Mouse (Mus musculus): ENCODE data around the gene Ankrd65. TPM values are rescaled to one million over a fixed set of nuclear protein-coding genes. Genes with fewer than 3 reads are reported as not detected.

The Ankrd65 gene
- polyA plus RNA-seq, 1 experiment from 2014 or later: not detected

DNA sequence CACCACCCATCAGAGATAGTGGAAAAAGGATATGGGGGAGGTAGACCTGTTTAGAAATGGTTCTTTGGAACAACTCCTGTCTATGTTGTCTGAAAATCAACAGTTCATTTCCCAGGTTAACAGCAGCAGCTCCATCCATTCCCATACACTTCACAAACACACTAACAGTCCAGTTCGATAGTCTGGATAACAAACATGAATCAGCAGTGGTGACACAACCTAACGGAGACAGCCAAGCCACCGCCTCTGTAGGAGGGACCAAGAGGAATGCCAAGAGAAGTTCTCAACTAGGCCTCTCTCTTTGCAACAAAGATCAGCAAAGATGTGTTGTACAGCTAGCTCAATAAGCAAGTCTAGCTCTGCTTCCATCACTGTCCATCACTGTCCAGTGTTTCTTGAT is 27.9 kb upstream of the Ankrd65 start:
- Histone ChIP-seq H3K4me1 (peaks cover 32% of the 10 kb centered on the region), H3K9me3 (no peaks in the 10 kb centered on the region), H3K27me3 (no peaks in the 10 kb centered on the region), H3K9ac (no peak overlapping the region), H3K27ac (no peak overlapping the region), H3K4me3 (replicated peaks) (no peak overlapping the region), H3K4me2 (no peak overlapping the region), H3K36me3 (replicated peaks) (peaks cover 1% of the 10 kb centered on the region; the same call in 1 of the 2 replicates)
- 94% methylated on average over 3 of the region's 3 CpGs for WGBS
- no peak for ATAC-seq (ENCODE audit: low FRiP score)

DNA sequence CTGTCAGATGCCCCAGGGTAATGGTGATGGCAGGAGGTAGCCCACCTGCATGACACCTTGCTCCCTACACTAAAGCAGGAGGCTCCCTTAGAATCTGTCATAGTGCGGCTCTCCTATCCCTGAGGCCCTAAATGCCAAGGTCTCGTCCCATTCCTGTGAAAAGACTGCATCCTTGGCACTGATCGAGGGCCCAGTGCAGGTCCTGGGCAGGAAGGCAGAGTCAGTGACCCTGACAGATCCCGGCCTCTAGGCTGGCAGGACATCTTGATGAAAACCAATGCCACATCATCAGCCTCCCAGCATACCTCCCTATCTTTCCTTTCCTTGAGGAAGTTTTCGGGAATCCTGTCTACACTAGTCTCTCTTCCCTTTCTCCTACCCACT is 20.8 kb upstream of the Ankrd65 start:
- H3K27me3 ChIP-seq: peaks cover 40% of the 10 kb centered on the region
- H3K4me3 ChIP-seq (replicated peaks): peak overlapping the region; percentile 54
- peaks cover 22% of the 10 kb centered on the region for H3K4me1 ChIP-seq
- peak overlapping the region; percentile 75 for H3K9ac ChIP-seq
- no peaks in the 10 kb centered on the region for H3K9me3 ChIP-seq
- H3K27ac ChIP-seq: 0 out of 2 replicates have a peak overlapping the region, but pooled peaks have one; percentile 50
- H3K36me3 ChIP-seq (replicated peaks): no peaks in the 10 kb centered on the region
- H3K4me2 ChIP-seq: peak overlapping the region; percentile 79
- no peak for ATAC-seq (ENCODE audit: low FRiP score)
- WGBS: 60% methylated on average over 5 of the region's 5 CpGs

GRCm38 (mm10) chr4:155769880-155770512 is 20.2 kb upstream of the Ankrd65 start:
- peak overlapping the region; percentile 54 for H3K4me3 ChIP-seq (replicated peaks)

DNA sequence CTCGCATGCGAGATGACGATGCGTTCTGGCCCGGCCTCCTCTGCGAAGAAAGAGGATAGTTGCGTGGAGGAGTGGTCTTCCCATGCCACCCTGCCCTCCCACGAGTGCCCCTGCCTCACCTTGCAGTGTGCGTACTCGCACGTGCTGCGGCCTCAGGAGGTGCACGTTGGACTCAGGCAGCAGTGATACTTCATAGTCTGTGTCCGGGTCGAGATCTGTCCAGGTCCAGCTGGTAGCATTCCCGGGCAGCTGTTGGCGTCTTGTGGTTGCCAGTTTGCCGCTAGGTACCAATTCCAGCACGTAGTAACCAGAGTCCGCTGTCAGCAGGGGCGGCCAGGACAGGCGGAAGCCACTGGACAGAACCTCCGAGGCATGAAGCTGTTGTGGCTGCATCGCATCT is 19.6 kb upstream of the Ankrd65 start:
- Histone ChIP-seq H3K27ac (no peak overlapping the region), H3K4me3 (replicated peaks) (peak overlapping the region; percentile 54), H3K4me2 (peak overlapping the region; percentile 79), H3K36me3 (replicated peaks) (no peaks in the 10 kb centered on the region), H3K9ac (peak overlapping the region; percentile 75), H3K9me3 (no peaks in the 10 kb centered on the region), H3K27me3 (peaks cover 51% of the 10 kb centered on the region), H3K4me1 (peaks cover 25% of the 10 kb centered on the region)
- no peak; the same call in 1 of the 2 replicates for ATAC-seq (ENCODE audit: low FRiP score)
- 43% methylated on average over 24 of the region's 24 CpGs for WGBS

More at GRCm38 (mm10) chr4:155769880-155770512, 20.2 kb upstream of the Ankrd65 start:
- Histone ChIP-seq H3K9me3 (no peaks in the 10 kb centered on the region), H3K27ac (peak overlapping the region; percentile 50), H3K4me2 (peak overlapping the region; percentile 79), H3K9ac (peak overlapping the region; percentile 75), H3K36me3 (replicated peaks) (no peaks in the 10 kb centered on the region), H3K4me1 (peaks cover 25% of the 10 kb centered on the region), H3K27me3 (peaks cover 45% of the 10 kb centered on the region)
- peak; percentile 92 for ATAC-seq (ENCODE audit: low FRiP score)
- WGBS: under 1% methylated on average over 39 of the region's 39 CpGs

DNA sequence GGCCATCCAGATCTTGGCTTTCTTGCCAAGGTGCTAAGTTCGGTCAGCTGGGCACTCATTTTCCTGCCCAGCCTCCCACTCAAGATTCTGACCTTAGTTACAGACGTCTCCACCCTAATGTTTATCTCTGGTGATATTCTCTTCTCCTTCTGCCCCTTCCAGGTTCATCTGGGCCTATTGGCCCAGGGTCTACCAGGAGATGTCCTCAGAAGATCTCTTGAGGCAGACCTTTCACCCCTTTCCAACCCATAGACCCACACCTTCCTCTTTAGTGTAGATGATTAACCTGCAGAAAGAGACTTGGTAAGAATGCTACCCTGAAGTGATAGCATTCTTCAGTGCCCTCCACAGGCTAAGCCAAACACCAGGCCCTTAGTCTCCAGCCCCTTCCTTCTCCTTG is 18.5 kb upstream of the Ankrd65 start:
- no peak for ATAC-seq (ENCODE audit: low FRiP score)
- Histone ChIP-seq H3K4me2 (no peak overlapping the region), H3K4me1 (peaks cover 25% of the 10 kb centered on the region), H3K27ac (no peak overlapping the region), H3K36me3 (replicated peaks) (no peaks in the 10 kb centered on the region), H3K27me3 (peaks cover 60% of the 10 kb centered on the region), H3K4me3 (replicated peaks) (no peak overlapping the region), H3K9ac (no peak overlapping the region), H3K9me3 (no peaks in the 10 kb centered on the region)
- 82% methylated on average over 2 of the region's 2 CpGs for WGBS

- no peak overlapping the region for H3K4me2 ChIP-seq
Measured at GRCm38 (mm10) chr4:155772786-155773185, 17.5 kb upstream of the Ankrd65 start.

DNA sequence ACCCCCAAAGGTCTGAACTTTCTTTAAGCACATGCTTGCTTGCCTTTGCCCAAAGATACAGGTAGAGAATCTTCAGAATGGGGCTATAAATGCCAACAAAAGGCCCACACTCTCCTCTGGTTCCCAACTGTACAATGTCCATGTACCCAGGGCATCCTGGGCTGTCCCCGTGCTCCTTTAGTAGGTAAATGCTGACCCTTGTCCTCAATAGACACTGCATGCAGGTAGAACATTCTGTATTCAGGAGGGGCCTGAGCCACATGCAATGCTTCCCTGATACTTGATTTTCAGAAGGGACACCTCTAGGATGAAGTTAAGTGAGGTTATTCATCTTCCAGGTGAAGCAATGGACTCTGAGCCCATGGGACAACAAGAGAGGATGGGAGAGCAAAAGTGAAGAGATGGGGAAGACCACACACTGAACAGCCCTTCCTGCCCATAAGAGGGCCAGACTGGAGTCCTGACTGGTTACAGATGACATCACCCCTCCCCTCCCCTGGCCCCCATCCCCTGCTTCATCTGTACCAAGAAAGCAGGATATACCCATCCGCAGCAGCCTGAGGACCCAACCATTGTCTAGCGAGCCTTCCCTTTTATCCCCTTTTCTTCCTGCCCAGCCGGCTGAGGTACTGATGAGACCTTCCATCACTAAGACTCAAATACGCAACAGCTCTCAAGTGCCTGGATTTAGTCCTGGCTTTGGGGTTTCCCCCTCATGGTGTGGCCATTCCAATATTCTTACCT is 16.7 kb upstream of the Ankrd65 start:
- ATAC-seq (ENCODE audit: low FRiP score): no peak
- Histone ChIP-seq H3K4me1 (peaks cover 25% of the 10 kb centered on the region), H3K4me2 (peak overlapping the region; percentile 60), H3K4me3 (replicated peaks) (peak overlapping the region; percentile 34), H3K9me3 (no peaks in the 10 kb centered on the region), H3K27me3 (peaks cover 63% of the 10 kb centered on the region), H3K27ac (no peak overlapping the region), H3K9ac (0 out of 2 replicates have a peak overlapping the region, but pooled peaks have one; percentile 33), H3K36me3 (replicated peaks) (no peaks in the 10 kb centered on the region)
- WGBS: 39% methylated on average over 5 of the region's 5 CpGs

More at GRCm38 (mm10) chr4:155772786-155773185, 17.5 kb upstream of the Ankrd65 start:
- Histone ChIP-seq H3K27ac (no peak overlapping the region), H3K27me3 (peaks cover 63% of the 10 kb centered on the region), H3K9ac (peak overlapping the region; percentile 29), H3K4me3 (replicated peaks) (no peak overlapping the region), H3K9me3 (no peaks in the 10 kb centered on the region), H3K36me3 (replicated peaks) (no peaks in the 10 kb centered on the region), H3K4me1 (peaks cover 25% of the 10 kb centered on the region)
- ATAC-seq (ENCODE audit: low FRiP score): no peak
- WGBS: 89% methylated on average over 13 of the region's 13 CpGs

DNA sequence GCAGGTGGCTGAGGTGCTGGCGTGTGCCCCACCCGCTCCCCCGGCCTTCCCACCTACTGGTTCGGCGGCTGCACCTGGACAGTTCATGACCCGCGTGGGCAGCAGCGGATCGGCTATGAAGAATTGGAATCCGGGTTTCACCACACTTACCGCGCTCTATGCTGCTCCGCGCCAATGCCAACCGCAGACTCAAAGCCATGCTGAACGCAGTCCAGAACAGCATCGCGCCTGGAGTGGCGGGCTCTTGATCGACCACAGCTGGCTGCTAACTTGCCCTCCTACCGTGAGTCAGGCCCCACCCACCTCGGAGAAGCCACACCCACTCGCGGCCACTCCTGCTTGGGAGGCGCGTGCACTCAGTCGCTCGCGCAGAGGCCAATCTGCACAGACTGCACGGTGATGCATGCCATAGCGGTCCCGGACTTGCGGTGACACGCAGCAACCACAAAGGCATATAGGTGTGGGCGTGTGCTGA is 15.9 kb upstream of the Ankrd65 start, which contains the start of gene Vwa1:
Vwa1 (minus strand) TSS at position 419 of the 475 bp plus-strand sequence.
- WGBS: 2% methylated on average over 35 of the region's 35 CpGs
- peaks cover 67% of the 10 kb centered on the region for H3K27me3 ChIP-seq
- H3K27ac ChIP-seq: 0 out of 2 replicates have a peak within 1 kb of the TSS, but pooled peaks have one; percentile 9
- peak within 1 kb of the TSS; percentile 33; the same call in 1 of the 2 replicates for H3K9ac ChIP-seq
- peak within 1 kb of the TSS; percentile 34 for H3K4me3 ChIP-seq (replicated peaks)
- H3K36me3 ChIP-seq (replicated peaks): no peaks in the 10 kb centered on the region
- peaks cover 25% of the 10 kb centered on the region for H3K4me1 ChIP-seq
- ATAC-seq (ENCODE audit: low FRiP score): peak; percentile 76
- no peaks in the 10 kb centered on the region for H3K9me3 ChIP-seq
- peak within 1 kb of the TSS; percentile 60 for H3K4me2 ChIP-seq

DNA sequence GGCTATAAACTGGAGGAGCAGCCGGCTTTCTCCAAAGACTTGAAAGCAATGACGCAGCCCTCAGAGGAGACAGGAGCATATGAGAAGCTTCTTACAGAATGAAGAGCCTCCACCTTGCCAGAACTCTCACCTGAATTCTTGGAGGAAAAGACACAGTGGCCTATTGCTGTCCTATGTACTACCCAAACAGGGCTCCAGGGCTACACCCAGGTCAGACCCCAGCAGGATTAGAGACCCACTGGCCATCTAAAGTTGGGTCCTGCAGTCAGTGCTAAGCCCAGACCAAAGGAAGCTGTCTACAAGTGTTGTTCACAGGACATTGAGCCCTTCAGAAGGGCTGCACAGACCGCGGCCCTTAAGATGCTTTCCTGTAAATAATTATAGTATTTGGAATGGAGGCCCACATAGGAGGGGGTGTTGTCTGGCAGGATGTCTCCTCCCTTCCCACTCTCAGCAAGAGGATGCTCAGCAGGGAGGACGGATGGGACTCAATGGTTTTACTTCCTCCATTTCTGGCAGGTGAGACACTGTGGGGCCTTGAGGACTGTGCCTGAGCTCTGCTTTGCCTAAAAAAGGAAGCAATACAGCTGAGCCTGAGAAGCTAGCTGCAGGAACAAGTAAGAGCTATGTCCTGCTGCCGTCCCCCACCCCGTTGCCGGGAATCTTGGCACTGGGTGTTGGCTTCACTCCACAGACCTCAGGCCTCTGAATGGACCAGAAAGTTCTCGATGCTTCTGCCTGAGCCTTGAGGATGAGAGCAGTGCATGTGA is 15.1 kb upstream of the Ankrd65 start:
- no peak for ATAC-seq (ENCODE audit: low FRiP score)
- WGBS: 66% methylated on average over 9 of the region's 9 CpGs
- peak overlapping the region; percentile 34; the same call in 1 of the 2 replicates for H3K4me3 ChIP-seq (replicated peaks)
- no peaks in the 10 kb centered on the region for H3K9me3 ChIP-seq
- H3K9ac ChIP-seq: no peak overlapping the region; the same call in 1 of the 2 replicates
- H3K27me3 ChIP-seq: peaks cover 67% of the 10 kb centered on the region
- H3K4me1 ChIP-seq: peaks cover 18% of the 10 kb centered on the region
- H3K36me3 ChIP-seq (replicated peaks): no peaks in the 10 kb centered on the region
- peak overlapping the region; percentile 60 for H3K4me2 ChIP-seq
- 0 out of 2 replicates have a peak overlapping the region, but pooled peaks have one; percentile 9 for H3K27ac ChIP-seq

DNA sequence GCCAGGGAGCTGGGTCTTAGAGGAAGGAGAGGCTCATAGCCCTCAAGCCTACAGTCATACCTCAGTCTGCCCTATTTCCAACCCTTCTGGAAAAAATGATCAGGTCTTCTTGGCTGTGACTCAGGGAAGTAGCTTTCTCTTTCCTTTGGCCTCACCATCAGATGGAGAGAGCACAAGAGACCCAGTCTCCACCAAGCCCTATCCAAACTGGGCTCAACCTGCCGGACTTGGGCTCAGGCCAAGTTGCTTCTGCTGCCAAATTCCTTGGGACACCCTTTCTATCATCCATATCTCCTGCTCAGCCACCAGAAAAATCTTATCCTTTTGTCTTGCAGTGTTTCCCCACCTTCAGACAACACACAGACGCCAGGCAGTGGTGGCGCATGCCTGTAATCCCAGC is 14.4 kb upstream of the Ankrd65 start:
- H3K4me1 ChIP-seq: peaks cover 12% of the 10 kb centered on the region
- no peak overlapping the region for H3K4me3 ChIP-seq (replicated peaks)
- no peaks in the 10 kb centered on the region for H3K9me3 ChIP-seq
- no peak for ATAC-seq (ENCODE audit: low FRiP score)
- H3K4me2 ChIP-seq: no peak overlapping the region
- H3K9ac ChIP-seq: no peak overlapping the region
- no peaks in the 10 kb centered on the region for H3K36me3 ChIP-seq (replicated peaks)
- 81% methylated on average over 3 of the region's 3 CpGs for WGBS
- peaks cover 64% of the 10 kb centered on the region for H3K27me3 ChIP-seq
- 0 out of 2 replicates have a peak overlapping the region, but pooled peaks have one; percentile 9 for H3K27ac ChIP-seq

DNA sequence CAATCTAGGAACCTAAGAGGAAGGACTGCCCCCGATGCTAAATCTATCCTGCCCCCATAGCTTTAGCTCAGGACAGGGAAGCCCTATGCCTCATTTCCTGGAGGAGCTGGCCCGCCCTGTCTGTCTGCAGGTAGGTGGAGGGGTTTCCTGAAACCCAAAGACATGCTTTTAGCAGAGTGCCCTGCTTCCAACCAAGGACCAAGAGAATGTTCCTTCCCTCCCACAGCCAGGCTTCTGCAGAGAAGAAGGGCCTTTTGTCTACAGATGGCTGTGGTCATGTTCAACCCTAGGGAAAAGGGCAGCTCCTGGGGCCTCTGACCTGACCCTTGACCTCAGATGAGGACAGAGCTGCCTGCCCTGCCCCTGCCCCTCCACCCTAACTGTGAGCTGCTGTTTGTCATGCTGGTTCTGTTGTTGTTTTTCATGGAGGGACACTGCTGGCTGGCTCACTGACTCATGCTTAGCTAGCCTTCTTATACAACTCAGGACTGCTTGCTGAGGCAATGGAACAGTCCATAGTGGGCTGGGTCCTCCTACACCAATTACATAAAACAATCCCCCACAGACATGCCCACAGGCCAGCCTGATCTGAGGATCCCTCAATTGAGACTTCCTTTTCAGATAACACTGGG is 13.4 kb upstream of the Ankrd65 start:
- Histone ChIP-seq H3K36me3 (replicated peaks) (no peaks in the 10 kb centered on the region), H3K4me2 (no peak overlapping the region), H3K4me1 (peaks cover 12% of the 10 kb centered on the region), H3K27me3 (peaks cover 58% of the 10 kb centered on the region), H3K27ac (no peak overlapping the region), H3K9me3 (no peaks in the 10 kb centered on the region), H3K4me3 (replicated peaks) (no peak overlapping the region), H3K9ac (no peak overlapping the region)
- WGBS: 50% methylated on average over 2 of the region's 2 CpGs
- no peak for ATAC-seq (ENCODE audit: low FRiP score)
